Mouse (Mus musculus): ENCODE measurements around the gene Trim25. TPM values are rescaled to one million over a fixed set of nuclear protein-coding genes. Genes with fewer than 3 reads are reported as not detected.
"Not testable (repeated sequence)": the region's sequence is repeated elsewhere in the genome, so short reads cannot be mapped to it uniquely, and the experiment has no call there.

Gene Trim25
- polyA plus RNA-seq, 1 experiment from 2014 or later: 14.9 TPM

GRCm38 (mm10) chr11:88988956-88989355 lies 10.2 kb upstream of the Trim25 start:
- H3K27ac ChIP-seq (ENCODE audit: low read depth, low read length): no peak overlapping the region
- WGBS (ENCODE audit: insufficient replicate concordance): 76% methylated on average over 5 of the region's 5 CpGs
- no peaks in the 10 kb centered on the region for H3K9me3 ChIP-seq (replicated peaks; ENCODE audit: control insufficient read depth, low read length)
- no peak overlapping the region for H3K4me2 ChIP-seq
- H3K36me3 ChIP-seq (ENCODE audit: control insufficient read depth, insufficient read depth, low read length): no peaks in the 10 kb centered on the region; the same call in 1 of the 2 replicates
- ATAC-seq (replicated peaks; ENCODE audit: insufficient number of reproducible peaks, low FRiP score, low TSS enrichment): no peak
- no peak overlapping the region for H3K9ac ChIP-seq (ENCODE audit: low read depth, low read length)
- no peaks in the 10 kb centered on the region for H3K27me3 ChIP-seq (ENCODE audit: control insufficient read depth, insufficient read depth, low read length)
- H3K4me1 ChIP-seq (ENCODE audit: control insufficient read depth, insufficient read depth, low read length): peaks cover 4% of the 10 kb centered on the region; the same call in 1 of the 2 replicates
- no peak overlapping the region for H3K4me3 ChIP-seq (ENCODE audit: low read depth, low read length)

DNA sequence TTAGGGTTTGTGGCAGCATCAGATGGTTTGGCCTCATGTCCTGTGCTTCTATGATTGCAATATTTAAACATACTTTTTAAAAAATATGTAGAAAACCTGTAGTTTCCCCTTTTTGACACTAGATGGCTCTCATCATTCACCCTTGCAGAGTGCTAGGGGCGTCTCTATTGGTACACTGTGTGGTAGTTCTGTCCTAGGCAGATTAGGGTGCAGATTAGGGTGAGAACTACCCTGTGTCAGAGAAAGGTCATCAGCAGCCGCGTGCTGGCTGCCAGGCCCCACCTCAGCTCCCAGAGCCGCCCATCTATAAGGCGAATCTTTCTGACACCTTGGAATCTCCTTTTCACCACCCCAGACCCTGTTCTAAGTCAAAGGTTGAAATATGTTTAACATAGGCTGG lies 9.6 kb upstream of the Trim25 start:
- H3K27ac ChIP-seq (ENCODE audit: low read depth, low read length): no peak overlapping the region
- no peaks in the 10 kb centered on the region; the same call in 1 of the 2 replicates for H3K36me3 ChIP-seq (ENCODE audit: control insufficient read depth, insufficient read depth, low read length)
- no peak overlapping the region for H3K4me3 ChIP-seq (ENCODE audit: low read depth, low read length)
- no peaks in the 10 kb centered on the region for H3K9me3 ChIP-seq (replicated peaks; ENCODE audit: control insufficient read depth, low read length)
- no peaks in the 10 kb centered on the region for H3K27me3 ChIP-seq (ENCODE audit: control insufficient read depth, insufficient read depth, low read length)
- 58% methylated on average over 5 of the region's 5 CpGs for WGBS (ENCODE audit: insufficient replicate concordance)
- H3K9ac ChIP-seq (ENCODE audit: low read depth, low read length): no peak overlapping the region
- H3K4me1 ChIP-seq (ENCODE audit: control insufficient read depth, insufficient read depth, low read length): peaks cover 4% of the 10 kb centered on the region; the same call in 1 of the 2 replicates
- H3K4me2 ChIP-seq: no peak overlapping the region
- no peak for ATAC-seq (replicated peaks; ENCODE audit: insufficient number of reproducible peaks, low FRiP score, low TSS enrichment)

DNA sequence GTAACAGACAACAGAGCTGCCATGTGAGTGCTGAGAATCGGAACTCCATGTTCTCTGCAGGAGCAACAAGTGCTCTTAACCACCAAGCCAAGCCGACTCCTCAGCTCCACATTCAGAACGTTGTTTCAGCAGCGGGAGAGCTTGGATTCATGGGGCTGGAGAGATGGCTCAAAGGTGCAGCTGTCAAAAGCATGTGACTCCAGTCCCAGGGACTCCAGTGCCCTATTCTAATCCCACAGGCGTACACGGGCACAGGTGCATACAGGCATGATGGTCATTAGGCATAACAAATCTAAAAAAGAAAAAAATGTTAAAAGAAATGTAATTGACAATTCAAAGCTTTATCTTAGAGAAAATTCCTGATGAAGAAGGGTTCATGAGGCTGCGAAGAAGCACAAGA lies 6.0 kb upstream of the Trim25 start:
- no peak overlapping the region for H3K27ac ChIP-seq (ENCODE audit: low read depth, low read length)
- ATAC-seq (replicated peaks; ENCODE audit: insufficient number of reproducible peaks, low FRiP score, low TSS enrichment): no peak
- H3K9me3 ChIP-seq (replicated peaks; ENCODE audit: control insufficient read depth, low read length): no peaks in the 10 kb centered on the region
- H3K4me1 ChIP-seq (ENCODE audit: control insufficient read depth, insufficient read depth, low read length): peaks cover 4% of the 10 kb centered on the region; the same call in 1 of the 2 replicates
- H3K4me2 ChIP-seq: no peak overlapping the region
- 39% methylated on average over 7 of the region's 7 CpGs for WGBS (ENCODE audit: insufficient replicate concordance)
- H3K27me3 ChIP-seq (ENCODE audit: control insufficient read depth, insufficient read depth, low read length): no peaks in the 10 kb centered on the region
- no peaks in the 10 kb centered on the region for H3K36me3 ChIP-seq (ENCODE audit: control insufficient read depth, insufficient read depth, low read length)
- H3K4me3 ChIP-seq (ENCODE audit: low read depth, low read length): no peak overlapping the region
- no peak overlapping the region for H3K9ac ChIP-seq (ENCODE audit: low read depth, low read length)

DNA sequence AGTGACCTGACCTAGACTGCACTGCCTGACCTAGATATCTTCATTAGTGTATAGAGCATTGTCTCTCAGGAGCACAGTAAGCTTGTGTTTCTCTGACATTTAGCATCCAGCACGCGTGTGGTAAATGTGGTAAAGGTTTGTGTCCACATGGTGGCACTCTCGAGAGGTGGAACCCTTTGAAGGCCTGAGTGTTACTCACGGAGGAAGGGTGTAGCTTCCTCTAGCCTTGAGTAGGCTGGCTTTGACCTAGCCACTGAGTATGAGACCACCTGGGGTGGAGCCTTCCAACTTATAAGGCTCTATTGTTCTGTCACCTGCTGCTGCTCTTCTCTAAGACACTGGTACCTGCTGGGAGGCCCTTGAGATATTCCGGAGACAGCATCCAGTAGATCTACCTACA lies 5.6 kb upstream of the Trim25 start:
- no peak for ATAC-seq (replicated peaks; ENCODE audit: insufficient number of reproducible peaks, low FRiP score, low TSS enrichment)
- no peak overlapping the region for H3K4me2 ChIP-seq
- no peaks in the 10 kb centered on the region for H3K9me3 ChIP-seq (replicated peaks; ENCODE audit: control insufficient read depth, low read length)
- H3K4me1 ChIP-seq (ENCODE audit: control insufficient read depth, insufficient read depth, low read length): peaks cover 4% of the 10 kb centered on the region; the same call in 1 of the 2 replicates
- no peak overlapping the region for H3K4me3 ChIP-seq (ENCODE audit: low read depth, low read length)
- no peak overlapping the region for H3K27ac ChIP-seq (ENCODE audit: low read depth, low read length)
- WGBS (ENCODE audit: insufficient replicate concordance): 18% methylated on average over 5 of the region's 5 CpGs
- H3K9ac ChIP-seq (ENCODE audit: low read depth, low read length): no peak overlapping the region
- no peaks in the 10 kb centered on the region for H3K36me3 ChIP-seq (ENCODE audit: control insufficient read depth, insufficient read depth, low read length)
- no peaks in the 10 kb centered on the region for H3K27me3 ChIP-seq (ENCODE audit: control insufficient read depth, insufficient read depth, low read length)

- no peaks in the 10 kb centered on the region for H3K27me3 ChIP-seq (ENCODE audit: control insufficient read depth, insufficient read depth, low read length)
- 73% methylated on average over 7 of the region's 7 CpGs for WGBS (ENCODE audit: insufficient replicate concordance)
- no peaks in the 10 kb centered on the region for H3K9me3 ChIP-seq (replicated peaks; ENCODE audit: control insufficient read depth, low read length)
- no peak overlapping the region for H3K4me3 ChIP-seq (ENCODE audit: low read depth, low read length)
- H3K36me3 ChIP-seq (ENCODE audit: control insufficient read depth, insufficient read depth, low read length): no peaks in the 10 kb centered on the region
- H3K4me2 ChIP-seq: no peak overlapping the region
- H3K9ac ChIP-seq (ENCODE audit: low read depth, low read length): no peak overlapping the region
- H3K4me1 ChIP-seq (ENCODE audit: control insufficient read depth, insufficient read depth, low read length): peaks cover 4% of the 10 kb centered on the region; the same call in 1 of the 2 replicates
- no peak for ATAC-seq (replicated peaks; ENCODE audit: insufficient number of reproducible peaks, low FRiP score, low TSS enrichment)
- H3K27ac ChIP-seq (ENCODE audit: low read depth, low read length): no peak overlapping the region
Observed at GRCm38 (mm10) chr11:88994492-88994891, 4.7 kb upstream of the Trim25 start.

DNA sequence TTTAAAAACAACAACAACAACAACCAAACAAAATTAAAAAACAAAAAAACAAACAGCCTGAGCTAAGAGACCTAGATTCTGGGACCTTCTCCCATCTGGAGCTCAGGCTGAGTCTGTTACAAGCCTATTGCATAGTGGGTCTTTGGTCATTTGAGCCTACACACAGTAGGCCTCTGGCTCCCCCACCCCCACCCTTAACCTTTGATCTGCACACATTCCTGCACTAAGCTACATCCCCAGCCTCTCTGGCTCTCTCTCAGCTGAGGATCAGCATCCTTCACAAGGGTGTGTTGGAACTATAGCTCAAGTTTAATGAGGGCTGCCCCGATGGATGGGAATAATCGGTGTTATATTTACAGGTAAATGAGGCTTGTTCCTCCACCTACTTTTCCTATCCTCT lies 3.6 kb upstream of the Trim25 start:
- Histone ChIP-seq H3K9me3 (replicated peaks; ENCODE audit: control insufficient read depth, low read length) (no peaks in the 10 kb centered on the region), H3K36me3 (ENCODE audit: control insufficient read depth, insufficient read depth, low read length) (no peaks in the 10 kb centered on the region), H3K4me3 (ENCODE audit: low read depth, low read length) (no peak overlapping the region), H3K4me2 (no peak overlapping the region), H3K27ac (ENCODE audit: low read depth, low read length) (no peak overlapping the region; the same call in 1 of the 2 replicates), H3K9ac (ENCODE audit: low read depth, low read length) (no peak overlapping the region), H3K4me1 (ENCODE audit: control insufficient read depth, insufficient read depth, low read length) (peaks cover 9% of the 10 kb centered on the region), H3K27me3 (ENCODE audit: control insufficient read depth, insufficient read depth, low read length) (no peaks in the 10 kb centered on the region)
- no peak for ATAC-seq (replicated peaks; ENCODE audit: insufficient number of reproducible peaks, low FRiP score, low TSS enrichment)
- 85% methylated on average over 2 of the region's 2 CpGs for WGBS (ENCODE audit: insufficient replicate concordance)

DNA sequence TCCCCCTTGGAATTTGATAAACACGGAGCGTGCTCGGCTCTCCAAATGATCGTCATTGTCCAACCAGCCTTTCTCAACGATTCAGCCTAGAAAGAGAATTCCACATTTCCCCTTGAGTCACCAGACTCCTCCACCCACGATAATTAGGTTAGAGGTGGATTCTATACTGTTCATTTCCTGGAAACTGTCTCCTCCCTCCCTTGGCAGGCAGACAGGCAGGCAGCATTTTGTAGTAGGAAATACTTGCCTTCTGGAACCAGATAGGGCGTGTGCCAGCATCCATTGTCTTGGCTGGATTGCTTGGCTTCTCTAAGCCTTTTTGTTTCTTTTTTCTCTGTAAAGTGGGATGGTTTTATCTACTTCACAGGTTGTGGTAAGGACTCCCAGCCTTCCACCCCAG lies 2.7 kb upstream of the Trim25 start:
- ATAC-seq (replicated peaks; ENCODE audit: insufficient number of reproducible peaks, low FRiP score, low TSS enrichment): no peak
- no peaks in the 10 kb centered on the region for H3K9me3 ChIP-seq (replicated peaks; ENCODE audit: control insufficient read depth, low read length)
- peaks cover 9% of the 10 kb centered on the region for H3K4me1 ChIP-seq (ENCODE audit: control insufficient read depth, insufficient read depth, low read length)
- H3K9ac ChIP-seq (ENCODE audit: low read depth, low read length): no peak overlapping the region
- H3K27ac ChIP-seq (ENCODE audit: low read depth, low read length): peak overlapping the region; percentile 32; the same call in 1 of the 2 replicates
- WGBS (ENCODE audit: insufficient replicate concordance): 66% methylated on average over 7 of the region's 7 CpGs
- H3K4me2 ChIP-seq: no peak overlapping the region
- H3K36me3 ChIP-seq (ENCODE audit: control insufficient read depth, insufficient read depth, low read length): no peaks in the 10 kb centered on the region
- no peaks in the 10 kb centered on the region for H3K27me3 ChIP-seq (ENCODE audit: control insufficient read depth, insufficient read depth, low read length)
- H3K4me3 ChIP-seq (ENCODE audit: low read depth, low read length): no peak overlapping the region

- H3K36me3 ChIP-seq (ENCODE audit: control insufficient read depth, insufficient read depth, low read length): not testable (repeated sequence)
Observed at GRCm38 (mm10) chr11:88997343-88997742, 1.8 kb upstream of the Trim25 start.

DNA sequence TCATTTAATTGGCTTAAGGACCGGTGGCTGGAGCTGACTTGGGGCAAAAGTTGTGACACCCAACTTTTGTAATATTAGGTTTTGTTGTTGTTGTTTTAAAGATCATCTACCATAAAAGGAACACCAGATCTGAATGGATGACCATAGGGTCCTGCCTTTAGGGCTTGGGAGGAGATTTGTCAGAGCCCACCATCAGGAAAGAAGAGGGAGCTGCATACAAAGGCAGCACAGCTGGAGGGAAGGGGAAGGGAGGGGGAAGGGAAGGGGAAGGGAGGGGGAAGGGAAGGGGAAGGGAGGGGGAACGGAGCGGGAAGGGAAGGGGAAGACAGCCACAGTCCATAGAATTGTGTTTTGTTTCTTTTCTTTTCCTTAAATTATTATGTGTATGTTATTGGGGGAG lies 770 bp upstream of the Trim25 start:
- Histone ChIP-seq H3K27ac (ENCODE audit: low read depth, low read length) (no peak overlapping the region), H3K9ac (ENCODE audit: low read depth, low read length) (no peak overlapping the region), H3K36me3 (ENCODE audit: control insufficient read depth, insufficient read depth, low read length) (no peaks in the 10 kb centered on the region), H3K4me3 (ENCODE audit: low read depth, low read length) (no peak overlapping the region), H3K9me3 (replicated peaks; ENCODE audit: control insufficient read depth, low read length) (no peaks in the 10 kb centered on the region), H3K4me2 (peak overlapping the region; percentile 88), H3K27me3 (ENCODE audit: control insufficient read depth, insufficient read depth, low read length) (no peaks in the 10 kb centered on the region), H3K4me1 (ENCODE audit: control insufficient read depth, insufficient read depth, low read length) (peaks cover 14% of the 10 kb centered on the region)
- no peak for ATAC-seq (replicated peaks; ENCODE audit: insufficient number of reproducible peaks, low FRiP score, low TSS enrichment)
- 13% methylated on average over 3 of the region's 3 CpGs for WGBS (ENCODE audit: insufficient replicate concordance)

More at GRCm38 (mm10) chr11:88997343-88997742, 1.8 kb upstream of the Trim25 start:
- not testable (repeated sequence) for H3K9me3 ChIP-seq (replicated peaks; ENCODE audit: control insufficient read depth, low read length); H3K27me3 ChIP-seq (ENCODE audit: control insufficient read depth, insufficient read depth, low read length); H3K4me2 ChIP-seq; H3K4me3 ChIP-seq (ENCODE audit: low read depth, low read length); H3K4me1 ChIP-seq (ENCODE audit: control insufficient read depth, insufficient read depth, low read length); H3K27ac ChIP-seq (ENCODE audit: low read depth, low read length); ATAC-seq (replicated peaks; ENCODE audit: insufficient number of reproducible peaks, low FRiP score, low TSS enrichment); H3K9ac ChIP-seq (ENCODE audit: low read depth, low read length)
- 81% methylated on average over 5 of the region's 5 CpGs for WGBS (ENCODE audit: insufficient replicate concordance)
